Mouse (Mus musculus): Measurements from ENCODE around the gene Trim56. TPM values are rescaled to one million over a fixed set of nuclear protein-coding genes. Genes with fewer than 3 reads are reported as not detected.

The Trim56 gene
- polyA plus RNA-seq, 1 experiment from 2014 or later = 9.7 TPM

DNA sequence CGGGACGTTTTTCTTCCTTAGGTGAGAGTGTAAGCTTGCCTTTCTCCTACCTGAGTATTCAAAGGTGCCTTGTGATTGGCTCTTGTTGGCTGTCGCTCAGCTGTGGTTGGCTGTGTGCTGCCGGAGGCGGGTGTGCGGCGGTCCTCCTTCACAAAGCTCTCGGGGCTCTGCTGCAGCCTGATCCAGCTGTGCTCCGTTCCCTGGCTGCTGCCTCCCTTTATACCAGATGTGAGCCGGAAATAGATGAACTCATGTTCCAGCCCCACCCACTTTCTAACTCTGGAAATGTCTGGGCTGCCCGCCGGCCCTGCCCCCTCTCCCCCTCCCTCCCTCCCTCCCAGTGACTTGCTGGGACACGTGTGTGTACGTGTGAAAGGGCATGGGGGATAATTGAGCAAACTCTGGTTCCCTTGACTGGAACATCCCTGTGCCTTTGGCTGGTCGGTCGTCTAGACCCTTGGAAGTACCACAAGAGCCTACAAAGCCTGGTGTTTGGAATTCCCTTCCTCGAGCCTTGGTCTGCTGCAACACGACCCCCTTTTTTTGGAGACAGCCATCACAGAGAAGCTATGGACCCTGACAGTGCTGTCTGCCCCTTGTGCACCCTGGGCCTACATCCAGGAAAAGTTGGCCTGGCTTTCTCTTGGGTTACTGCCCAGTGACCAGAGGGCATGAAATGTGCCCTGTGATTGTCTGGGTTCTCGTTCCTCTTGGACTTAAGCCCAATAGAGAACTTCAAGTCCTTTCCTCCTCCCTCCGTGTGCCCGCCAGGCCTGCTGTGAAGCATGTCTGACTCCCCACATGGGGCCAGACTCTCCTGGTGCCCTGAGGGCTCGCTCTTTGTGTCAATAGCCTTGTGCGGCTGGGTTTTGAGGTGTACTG, 43.7 kb downstream of the Trim56 start, which contains the start of gene Serpine1:
Gene Serpine1 (minus strand): TSS at position 190 of the 882 bp plus-strand sequence.
- 18% methylated on average over 23 of the region's 23 CpGs for WGBS
- peak within 1 kb of the TSS; percentile 20 for H3K4me3 ChIP-seq (replicated peaks)
- no peaks in the 10 kb centered on the region for H3K9me3 ChIP-seq
- H3K9ac ChIP-seq = no peak within 1 kb of the TSS
- no peaks in the 10 kb centered on the region for H3K27me3 ChIP-seq (replicated peaks)
- peak within 1 kb of the TSS; percentile 49 for H3K4me2 ChIP-seq
- no peaks in the 10 kb centered on the region for H3K36me3 ChIP-seq
- H3K4me1 ChIP-seq = peaks cover 22% of the 10 kb centered on the region
- ATAC-seq (ENCODE audit: insufficient read depth, low FRiP score, low read depth) = peak; percentile 88
- peak within 1 kb of the TSS; percentile 80 for H3K27ac ChIP-seq

DNA sequence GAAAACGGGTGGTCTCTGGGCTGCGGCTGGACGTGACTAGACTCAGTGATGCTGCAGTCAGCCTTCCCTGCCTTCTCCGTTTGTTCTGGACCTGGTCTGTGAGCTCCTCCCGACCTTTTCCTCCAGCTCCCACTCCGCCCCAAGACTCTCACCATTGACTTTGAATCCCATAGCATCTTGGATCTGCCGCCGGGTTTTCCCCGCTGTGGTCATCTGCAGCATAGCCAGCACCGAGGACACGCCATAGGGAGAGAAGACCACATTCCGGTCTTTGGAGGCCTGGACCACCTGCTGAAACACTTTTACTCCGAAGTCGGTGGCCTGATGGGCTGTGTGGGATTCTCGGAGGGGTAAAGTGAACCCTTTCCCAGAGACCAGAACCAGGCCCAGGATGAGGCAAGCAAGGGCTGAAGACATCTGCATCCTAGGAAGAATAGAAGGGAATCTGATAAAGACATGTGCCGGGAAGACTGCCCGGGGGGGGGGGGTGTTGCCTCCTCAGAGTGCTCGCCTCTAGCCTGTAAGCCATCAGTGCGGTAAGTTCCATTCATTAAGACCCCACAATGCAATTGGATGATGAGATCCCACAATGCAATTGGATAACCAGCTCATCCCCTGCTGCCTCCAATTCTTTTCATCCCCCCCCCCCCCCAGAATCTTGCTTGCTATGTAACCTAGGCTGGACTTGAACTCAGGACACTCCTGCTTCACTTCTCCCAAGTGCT, 45.0 kb downstream of the Trim56 start:
- ATAC-seq (ENCODE audit: insufficient read depth, low FRiP score, low read depth) = no peak
- H3K4me2 ChIP-seq = no peak overlapping the region
- H3K27me3 ChIP-seq (replicated peaks) = no peaks in the 10 kb centered on the region
- H3K9me3 ChIP-seq = no peaks in the 10 kb centered on the region
- H3K27ac ChIP-seq = no peak overlapping the region
- peaks cover 15% of the 10 kb centered on the region for H3K4me1 ChIP-seq
- H3K4me3 ChIP-seq (replicated peaks) = no peak overlapping the region
- no peaks in the 10 kb centered on the region for H3K36me3 ChIP-seq
- no peak overlapping the region for H3K9ac ChIP-seq
- WGBS = 84% methylated on average over 19 of the region's 19 CpGs

DNA sequence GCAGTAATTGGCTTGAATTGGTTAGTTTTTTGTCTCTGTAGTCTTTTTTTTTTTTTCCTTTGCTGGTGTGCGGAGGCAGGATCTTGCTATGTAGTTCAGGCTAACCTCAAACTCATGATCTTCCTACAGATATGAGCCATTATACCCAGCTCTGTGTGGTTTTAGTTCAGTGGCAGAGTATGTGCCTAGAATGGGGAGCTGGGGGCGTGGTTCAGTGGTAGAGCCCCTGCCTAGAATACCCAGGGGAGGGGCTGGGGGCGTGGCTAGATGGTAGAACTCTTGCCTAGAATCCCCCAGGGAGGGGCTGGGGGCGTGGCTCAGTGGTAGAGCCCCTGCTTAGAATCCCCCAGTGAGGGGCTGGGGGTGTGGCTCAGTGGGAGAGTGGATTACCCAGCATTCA, 47.3 kb downstream of the Trim56 start:
- Histone ChIP-seq H3K4me3 (replicated peaks) (no peak overlapping the region), H3K9me3 (no peaks in the 10 kb centered on the region), H3K27ac (no peak overlapping the region), H3K27me3 (replicated peaks) (no peaks in the 10 kb centered on the region), H3K9ac (no peak overlapping the region), H3K4me2 (no peak overlapping the region), H3K36me3 (no peaks in the 10 kb centered on the region), H3K4me1 (peaks cover 11% of the 10 kb centered on the region)
- WGBS = 77% methylated on average over 4 of the region's 4 CpGs
- no peak for ATAC-seq (ENCODE audit: insufficient read depth, low FRiP score, low read depth)

DNA sequence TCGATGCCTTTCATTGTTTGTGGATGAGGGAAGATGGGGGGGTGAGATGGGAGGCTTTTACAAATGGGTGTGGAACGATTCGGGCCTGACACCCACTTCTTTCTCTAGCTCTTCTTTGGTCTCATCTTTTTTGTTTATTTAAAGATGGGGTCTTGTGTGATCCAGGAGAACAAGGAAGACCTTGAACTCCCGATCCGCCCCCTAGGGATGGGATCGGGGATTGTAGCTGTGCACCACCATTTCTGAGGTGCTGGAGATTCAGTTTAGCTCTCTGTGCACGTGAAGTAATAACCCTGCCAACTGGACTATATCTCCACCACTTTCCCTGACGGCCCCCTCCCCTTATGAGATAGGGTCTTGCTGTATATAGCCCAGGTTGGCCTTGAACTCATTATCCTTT, 50.1 kb downstream of the Trim56 start:
- no peaks in the 10 kb centered on the region for H3K4me1 ChIP-seq
- no peaks in the 10 kb centered on the region for H3K36me3 ChIP-seq
- H3K27me3 ChIP-seq (replicated peaks) = no peaks in the 10 kb centered on the region
- H3K4me2 ChIP-seq = no peak overlapping the region
- WGBS = 68% methylated on average over 8 of the region's 8 CpGs
- no peak overlapping the region for H3K4me3 ChIP-seq (replicated peaks)
- H3K9ac ChIP-seq = no peak overlapping the region
- no peak overlapping the region for H3K27ac ChIP-seq
- H3K9me3 ChIP-seq = no peaks in the 10 kb centered on the region
- no peak for ATAC-seq (ENCODE audit: insufficient read depth, low FRiP score, low read depth)

DNA sequence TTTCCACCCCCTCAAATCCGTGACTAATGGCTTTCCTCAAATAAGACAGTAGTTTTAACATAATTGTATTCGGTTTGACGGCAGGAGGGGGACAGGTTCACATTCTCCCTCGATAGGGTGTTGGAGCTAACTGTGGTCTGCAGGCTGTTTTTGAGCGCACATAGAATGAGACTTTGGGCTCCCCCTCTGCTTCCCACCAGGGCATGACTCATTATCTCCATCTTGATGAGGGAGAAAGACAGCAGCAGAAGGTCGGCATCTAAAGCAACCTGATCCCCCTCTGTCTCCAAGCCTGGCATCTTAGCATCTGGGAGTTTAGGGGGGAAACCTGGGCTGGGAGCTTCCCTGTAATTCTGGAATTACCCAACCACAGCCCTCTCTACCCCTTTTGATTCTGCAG, 50.6 kb downstream of the Trim56 start:
- no peak overlapping the region for H3K4me3 ChIP-seq (replicated peaks)
- H3K27me3 ChIP-seq (replicated peaks) = no peaks in the 10 kb centered on the region
- WGBS = 68% methylated on average over 6 of the region's 6 CpGs
- ATAC-seq (ENCODE audit: insufficient read depth, low FRiP score, low read depth) = no peak
- H3K9ac ChIP-seq = no peak overlapping the region
- H3K36me3 ChIP-seq = no peaks in the 10 kb centered on the region
- no peak overlapping the region for H3K27ac ChIP-seq
- no peaks in the 10 kb centered on the region for H3K9me3 ChIP-seq
- H3K4me2 ChIP-seq = no peak overlapping the region
- no peaks in the 10 kb centered on the region for H3K4me1 ChIP-seq

DNA sequence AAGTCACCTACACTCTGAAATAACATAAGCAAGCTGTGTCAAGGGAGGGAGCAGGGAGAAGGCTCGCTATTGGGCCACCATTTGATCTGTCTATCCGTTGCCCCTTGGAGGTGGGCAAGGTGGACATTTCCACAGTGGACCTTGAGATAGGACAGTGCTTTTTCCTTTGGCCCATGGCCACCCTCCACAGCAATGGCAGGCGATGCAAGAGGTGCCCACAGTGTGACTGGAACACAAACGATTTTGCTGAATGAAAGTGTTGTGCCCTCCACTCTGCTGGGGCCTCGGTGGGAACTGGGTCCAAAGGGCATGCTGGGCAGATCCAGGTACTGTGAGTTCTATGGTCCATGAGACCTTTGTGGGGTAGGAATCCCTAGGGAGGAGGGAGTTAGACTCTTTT, 53.4 kb downstream of the Trim56 start:
- Histone ChIP-seq H3K4me1 (no peaks in the 10 kb centered on the region), H3K27me3 (replicated peaks) (no peaks in the 10 kb centered on the region), H3K9me3 (no peaks in the 10 kb centered on the region), H3K27ac (no peak overlapping the region), H3K36me3 (no peaks in the 10 kb centered on the region), H3K4me3 (replicated peaks) (no peak overlapping the region), H3K4me2 (no peak overlapping the region), H3K9ac (no peak overlapping the region)
- WGBS = 86% methylated on average over 5 of the region's 5 CpGs
- no peak for ATAC-seq (ENCODE audit: insufficient read depth, low FRiP score, low read depth)

DNA sequence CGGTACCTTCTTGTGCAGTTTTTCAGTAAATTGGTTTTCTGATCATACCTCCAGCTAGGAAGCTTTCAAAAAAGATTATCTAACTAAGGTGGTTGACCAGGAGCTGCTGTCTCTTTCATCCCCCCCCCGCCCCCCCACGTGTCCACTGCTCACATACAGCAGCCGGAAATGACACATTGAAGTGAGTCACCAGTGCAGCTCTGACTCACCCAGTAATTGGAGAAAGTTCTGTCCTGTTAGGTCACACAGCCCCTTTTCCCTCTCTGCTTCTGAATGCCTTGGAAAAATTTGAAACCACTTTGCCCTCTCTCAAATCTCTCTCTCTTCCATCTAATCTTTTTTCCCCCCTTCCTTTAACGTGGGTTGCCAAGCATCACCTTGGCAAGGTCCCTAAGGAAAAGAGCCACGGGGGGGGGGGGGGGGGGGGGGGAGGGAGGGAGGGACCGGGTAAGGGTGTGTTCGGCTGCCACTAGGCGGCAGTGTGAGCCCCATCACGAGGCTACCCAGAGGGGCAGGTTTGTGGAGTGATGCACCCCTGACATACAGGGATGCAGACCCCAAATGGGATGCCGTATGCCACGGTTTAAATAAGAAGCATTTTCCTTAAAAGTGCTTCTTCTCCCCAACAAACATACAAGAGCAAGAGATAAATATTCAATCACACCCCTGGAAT, 54.1 kb downstream of the Trim56 start:
- H3K9me3 ChIP-seq = no peaks in the 10 kb centered on the region
- no peaks in the 10 kb centered on the region for H3K36me3 ChIP-seq
- no peaks in the 10 kb centered on the region for H3K4me1 ChIP-seq
- no peaks in the 10 kb centered on the region for H3K27me3 ChIP-seq (replicated peaks)
- H3K9ac ChIP-seq = no peak overlapping the region
- WGBS = 22% methylated on average over 10 of the region's 12 CpGs
- H3K4me2 ChIP-seq = no peak overlapping the region
- no peak overlapping the region for H3K27ac ChIP-seq
- H3K4me3 ChIP-seq (replicated peaks) = no peak overlapping the region
- ATAC-seq (ENCODE audit: insufficient read depth, low FRiP score, low read depth) = no peak

Other genes with a start within 250 kb of the Trim56 start
- gene Col26a1, start 233.0 kb downstream of the Trim56 start, polyA plus RNA-seq (2015; fragmentation: Nextera tagmentation; extraction: Ambion mirVana) = 20.6 and 25.3 TPM in 2 replicates
- gene Ift22, start 208.1 kb downstream of the Trim56 start, polyA plus RNA-seq (2015; fragmentation: Nextera tagmentation; extraction: Ambion mirVana) = 59.5 and 62.3 TPM in 2 replicates
- gene Fis1, start 162.9 kb downstream of the Trim56 start, polyA plus RNA-seq (2015; fragmentation: Nextera tagmentation; extraction: Ambion mirVana) = 246 and 259 TPM in 2 replicates
- gene Cldn15, start 149.6 kb downstream of the Trim56 start, polyA plus RNA-seq (2015; fragmentation: Nextera tagmentation; extraction: Ambion mirVana) = 8.9 and 10.8 TPM in 2 replicates
- gene Plod3, start 129.2 kb downstream of the Trim56 start, polyA plus RNA-seq (2015; fragmentation: Nextera tagmentation; extraction: Ambion mirVana) = 44.8 and 46.8 TPM in 2 replicates
- gene Znhit1, start 128.2 kb downstream of the Trim56 start, polyA plus RNA-seq (2015; fragmentation: Nextera tagmentation; extraction: Ambion mirVana) = 90.6 and 94.3 TPM in 2 replicates
- gene Vgf, start 89.8 kb downstream of the Trim56 start, polyA plus RNA-seq (2015; fragmentation: Nextera tagmentation; extraction: Ambion mirVana) = 0.83 and 1.1 TPM in 2 replicates
- gene Ap1s1, start 70.1 kb downstream of the Trim56 start, polyA plus RNA-seq (2015; fragmentation: Nextera tagmentation; extraction: Ambion mirVana) = 189 and 211 TPM in 2 replicates
- 0.12 and 0.35 TPM in 2 replicates for gene Serpine1, start 43.9 kb downstream of the Trim56 start, polyA plus RNA-seq (2015; fragmentation: Nextera tagmentation; extraction: Ambion mirVana)
- 0.54 and 1.9 TPM in 2 replicates for gene Muc3, start 33.1 kb upstream of the Trim56 start, polyA plus RNA-seq (2015; fragmentation: Nextera tagmentation; extraction: Ambion mirVana)
- gene Muc3a, start 96.2 kb upstream of the Trim56 start, polyA plus RNA-seq (2015; fragmentation: Nextera tagmentation; extraction: Ambion mirVana) = 1.2 and 2.6 TPM in 2 replicates
- 9.8 and 12.3 TPM in 2 replicates for gene Ache, start 171.3 kb upstream of the Trim56 start, polyA plus RNA-seq (2015; fragmentation: Nextera tagmentation; extraction: Ambion mirVana)
- 7.8 and 8.7 TPM in 2 replicates for gene Ufsp1, start 178.4 kb upstream of the Trim56 start, polyA plus RNA-seq (2015; fragmentation: Nextera tagmentation; extraction: Ambion mirVana)
- 113 and 122 TPM in 2 replicates for gene Srrt, start 191.5 kb upstream of the Trim56 start, polyA plus RNA-seq (2015; fragmentation: Nextera tagmentation; extraction: Ambion mirVana)
- gene Trip6, start 198.2 kb upstream of the Trim56 start, polyA plus RNA-seq (2015; fragmentation: Nextera tagmentation; extraction: Ambion mirVana) = 73.2 and 73.4 TPM in 2 replicates
- 13.0 and 14.5 TPM in 2 replicates for gene Slc12a9, start 217.4 kb upstream of the Trim56 start, polyA plus RNA-seq (2015; fragmentation: Nextera tagmentation; extraction: Ambion mirVana)
- gene Ephb4, start 233.9 kb upstream of the Trim56 start, polyA plus RNA-seq (2015; fragmentation: Nextera tagmentation; extraction: Ambion mirVana) = 35.5 and 41.4 TPM in 2 replicates